Mouse (Mus musculus) ES-Bruce4 (cell line): ENCODE results near the gene Csrnp1.

Experiments
- CTCF ChIP-seq: IDR thresholded peaks from one replicate; pipeline ENCODE4 v1.8.1; 2011; ENCODE audit warnings: low read depth, low read length
- EP300 ChIP-seq: IDR thresholded peaks from 2 replicates; pipeline ENCODE4 v1.6.1; 2011; ENCODE audit warnings: low read depth, low read length; ENCODE audit not compliant: insufficient read depth
- POLR2A ChIP-seq: IDR thresholded peaks from one replicate; pipeline ENCODE4 v1.8.1; 2011; ENCODE audit warnings: low read length; ENCODE audit not compliant: insufficient read depth

GRCm38 (mm10) chr9:119973281-119973680 is 11.2 kb downstream of the Csrnp1 start:
- TF ChIP-seq EP300 (no peak), POLR2A (no peak), CTCF (no peak)
